Mouse (Mus musculus) gastrocnemius, adult 2 months (tissue): ENCODE data around the gene Pex10. TPM values are rescaled to one million over a fixed set of nuclear protein-coding genes. Genes with fewer than 3 reads are reported as not detected.
A peak's percentile ranks its signal among the peaks of the same experiment; 100 is the strongest.
"Not testable (repeated sequence)": the region's sequence is repeated elsewhere in the genome, so short reads cannot be mapped to it uniquely, and the experiment has no call there.

Experiments used
- DNase-seq: peaks from one replicate; pipeline ENCODE4 v3.0.0; 2022
- H3K27ac ChIP-seq: fragments of 200-600 bp; 2 replicates; pipeline ENCODE4 v1.8.1; 2022; ENCODE audit warnings: mild to moderate bottlenecking
- H3K4me3 ChIP-seq: fragments of 200-600 bp; 2 replicates; pipeline ENCODE4 v1.8.1; 2022; ENCODE audit warnings: mild to moderate bottlenecking, moderate library complexity
- CTCF ChIP-seq: fragments of 200-600 bp; IDR thresholded peaks from 2 replicates; pipeline ENCODE4 v1.8.1; 2022; ENCODE audit warnings: antibody characterized with exemption, mild to moderate bottlenecking, moderate library complexity
- intact Hi-C: fragments of 180-260 bp; cut with DNase I; formaldehyde crosslinking; loops from one replicate; pipeline ENCODE4 v1.15.1; 2025
- total RNA-seq, 2 experiments: library from RNA; stranded (reverse); gene quantifications; 2 replicates each; pipeline ENCODE4 v1.2.3; 2021

Gene Pex10
- total RNA-seq, 2 experiments from 2014 or later: 12.9 to 17.9 TPM

DNA sequence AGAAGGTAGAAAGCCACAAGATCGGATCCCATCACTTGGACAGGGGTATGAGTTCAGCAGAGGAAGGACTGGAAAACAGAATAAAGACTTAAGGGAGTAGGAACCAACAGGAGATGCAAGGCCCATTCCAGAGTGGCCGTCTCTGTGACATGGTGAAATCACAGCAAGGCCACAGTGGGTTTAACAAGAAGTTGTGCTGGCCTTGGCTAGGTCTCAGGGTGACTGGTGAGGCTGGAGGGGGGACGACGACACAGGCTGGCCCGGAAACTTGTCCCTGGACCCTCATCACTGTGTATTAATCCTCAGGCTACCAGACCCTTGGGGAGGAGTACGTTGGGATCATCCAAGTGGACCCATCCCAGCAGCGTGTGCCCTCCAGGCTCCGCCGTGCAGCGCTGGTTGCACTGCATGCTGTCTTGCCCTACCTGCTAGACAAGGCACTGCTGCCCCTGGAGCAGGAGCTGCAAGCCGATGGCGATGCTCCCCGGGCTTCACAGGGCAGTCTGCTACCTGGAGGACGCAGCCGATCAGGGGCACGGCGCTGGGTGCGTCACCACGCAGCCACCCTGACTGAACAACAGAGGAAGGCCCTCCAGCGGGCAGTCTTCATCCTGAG lies 1.6 kb downstream of the Pex10 start:
- no peak overlapping the region; the same call in 1 of the 2 replicates for H3K27ac ChIP-seq
- no peak for DNase-seq
- intact Hi-C loops: loop anchor here (5.0 to 10.0 kb wide), 2 partner anchors 106 to 234 kb away; partner anchors contain the start of genes Hes5, Pank4 and Ttc34
- H3K4me3 ChIP-seq: peak overlapping the region; percentile 89; the same call in 1 of the 2 replicates
- no peak for TF ChIP-seq CTCF

DNA sequence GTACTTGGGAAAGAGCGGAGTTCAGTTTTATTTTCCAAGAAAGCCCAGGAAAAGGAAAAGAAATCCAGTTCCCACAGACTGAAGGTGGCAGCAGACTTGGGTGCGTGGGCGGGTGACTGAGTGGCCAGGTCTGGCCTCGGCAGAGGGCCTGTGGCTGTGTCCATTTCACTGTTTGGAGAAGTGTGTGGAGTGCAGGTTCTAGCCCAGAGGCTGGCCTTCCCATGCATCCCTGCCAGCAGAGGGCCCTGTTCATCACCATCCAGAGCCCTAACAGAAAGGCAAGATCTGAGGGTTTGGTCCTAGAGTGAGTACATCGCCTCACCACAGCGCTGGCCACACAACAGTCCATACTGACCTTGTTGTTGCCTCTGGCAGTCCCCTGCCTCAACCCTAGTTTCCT lies 2.4 kb downstream of the Pex10 start:
- peak; percentile 33; the same call in 1 of the 2 replicates for TF ChIP-seq CTCF
- intact Hi-C loops: loop anchor here (5.0 to 10.0 kb wide), 2 partner anchors 107 to 234 kb away; partner anchors contain the start of genes Hes5, Pank4 and Ttc34
- Histone ChIP-seq H3K4me3 (no peak overlapping the region), H3K27ac (peak overlapping the region; percentile 28; the same call in 1 of the 2 replicates)
- DNase-seq: no peak

DNA sequence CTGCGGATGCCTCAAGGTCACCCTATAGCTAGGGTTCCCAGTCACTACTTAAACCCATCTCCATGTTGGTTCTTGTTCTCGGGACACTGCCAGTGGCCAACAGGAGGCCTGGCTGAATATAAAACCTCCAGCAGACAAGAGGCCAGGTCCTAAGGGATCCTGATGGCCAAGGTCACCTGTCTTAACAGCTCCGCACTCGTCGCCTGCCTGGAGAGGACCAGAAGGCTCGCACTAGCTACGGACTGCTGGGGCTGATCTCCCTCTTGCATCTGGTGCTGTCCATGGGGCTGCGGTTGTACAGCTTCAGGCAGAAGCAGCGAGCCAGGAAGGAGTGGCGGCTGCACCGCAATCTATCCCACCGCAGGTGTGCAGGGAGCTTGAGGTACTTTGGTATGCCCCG lies 3.4 kb downstream of the Pex10 start:
- no peak for TF ChIP-seq CTCF
- intact Hi-C loops: no loop called here
- Histone ChIP-seq H3K27ac (peak overlapping the region; percentile 81), H3K4me3 (no peak overlapping the region)
- DNase-seq: no peak

DNA sequence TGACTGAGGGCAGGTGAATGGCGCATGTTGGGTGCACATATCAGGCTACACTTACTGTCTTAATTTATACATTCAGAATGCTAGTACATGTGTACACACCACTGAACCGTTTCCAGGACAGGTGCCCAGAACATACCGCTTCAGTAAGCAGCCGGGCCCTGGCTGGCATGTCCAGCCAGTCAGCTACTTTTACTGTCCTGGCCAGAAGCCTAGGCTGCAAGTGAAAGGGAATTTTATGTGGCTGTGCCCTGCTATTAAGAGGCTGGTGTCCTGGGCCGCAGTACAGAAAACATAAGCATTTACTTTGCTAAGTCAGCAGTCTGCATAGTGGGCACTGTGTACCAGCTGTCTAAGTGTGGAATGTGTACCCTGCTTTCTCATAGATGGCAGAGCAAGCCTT lies 4.1 kb downstream of the Pex10 start:
- DNase-seq: peak; percentile 81
- no peak for TF ChIP-seq CTCF
- intact Hi-C loops: no loop called here
- H3K27ac ChIP-seq: peak overlapping the region; percentile 81
- no peak overlapping the region for H3K4me3 ChIP-seq

DNA sequence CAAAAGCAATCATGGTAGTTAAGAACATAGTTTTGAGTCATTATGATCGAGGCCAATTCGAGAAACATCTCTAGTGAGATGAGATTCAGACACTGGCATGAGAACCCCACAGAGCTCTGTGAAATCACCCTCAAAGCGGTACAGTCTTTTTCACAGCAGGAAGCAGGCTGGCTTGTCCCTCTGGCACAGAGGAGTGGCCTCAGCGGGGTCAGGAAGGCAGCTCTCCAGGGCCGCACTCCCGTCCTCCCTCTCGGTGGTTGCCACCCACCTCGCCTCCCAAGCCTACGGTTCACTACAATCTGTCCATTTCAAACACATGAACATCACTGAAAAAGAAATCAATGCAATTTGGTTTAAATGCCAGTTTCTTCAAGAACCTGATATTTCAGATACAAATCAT lies 7.6 kb downstream of the Pex10 start:
- intact Hi-C loops: no loop called here
- TF ChIP-seq CTCF: no peak
- H3K4me3 ChIP-seq: no peak overlapping the region
- DNase-seq: no peak
- no peak overlapping the region for H3K27ac ChIP-seq

DNA sequence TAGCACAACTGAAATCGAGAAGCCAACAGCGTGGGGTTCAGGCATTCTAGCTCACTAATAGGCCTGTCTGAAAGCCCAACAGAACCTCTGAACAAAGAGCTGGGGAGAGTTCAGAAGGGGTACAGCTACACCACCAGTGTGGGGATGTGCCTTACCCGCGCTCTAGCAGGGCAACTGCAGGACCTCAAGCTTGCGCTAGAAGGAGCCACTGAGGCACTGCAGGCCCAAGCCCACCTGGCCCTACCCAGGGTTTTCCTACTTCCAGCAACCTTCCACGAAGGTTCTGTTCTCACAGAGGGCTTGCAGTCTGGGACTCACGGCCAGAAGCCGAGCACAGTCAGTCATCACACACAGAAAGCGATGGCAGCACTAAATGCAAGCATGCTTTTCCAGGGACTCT lies 8.3 kb downstream of the Pex10 start:
- intact Hi-C loops: no loop called here
- Histone ChIP-seq H3K27ac (no peak overlapping the region), H3K4me3 (no peak overlapping the region)
- no peak for TF ChIP-seq CTCF
- no peak for DNase-seq

DNA sequence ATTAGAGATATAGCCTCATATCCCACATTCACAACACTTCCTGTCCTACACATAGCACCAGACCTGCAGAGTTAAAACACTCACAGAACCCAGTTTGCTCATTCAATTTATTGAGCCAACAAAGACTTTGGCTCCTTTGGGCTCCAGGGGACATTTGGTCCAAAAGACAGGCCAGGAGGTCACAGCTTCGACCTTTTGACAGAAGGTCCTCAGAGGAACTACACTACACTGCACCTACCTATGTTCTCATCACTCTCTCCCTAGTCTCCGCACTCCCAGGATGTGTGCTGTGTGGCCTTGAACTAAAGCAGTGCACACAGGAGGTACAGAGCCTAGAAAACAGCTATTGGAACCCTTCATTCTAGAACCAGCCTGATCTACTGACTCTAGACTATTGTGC lies 9.0 kb downstream of the Pex10 start:
- DNase-seq: no peak
- TF ChIP-seq CTCF: no peak
- H3K4me3 ChIP-seq: no peak overlapping the region
- intact Hi-C loops: no loop called here
- H3K27ac ChIP-seq: no peak overlapping the region

DNA sequence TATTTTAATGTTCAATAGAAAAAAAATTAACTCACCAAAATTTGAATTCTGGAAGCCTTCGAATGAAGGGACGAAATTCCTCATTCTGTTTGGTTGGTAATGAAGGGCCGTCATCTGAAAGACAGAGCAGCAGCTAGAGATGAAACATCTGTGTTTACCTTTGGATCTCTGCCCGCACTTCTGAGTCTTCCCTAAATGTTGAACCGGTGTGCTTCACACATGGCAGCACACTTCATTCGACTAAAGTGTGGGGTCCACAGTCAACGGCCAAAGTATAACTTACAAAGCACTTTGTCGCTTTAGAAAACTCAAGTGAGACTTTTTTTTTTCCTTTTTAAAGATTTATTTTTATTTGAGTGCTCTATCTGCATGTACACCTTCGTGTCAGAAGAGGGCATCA lies 9.9 kb downstream of the Pex10 start:
- no peak overlapping the region for H3K27ac ChIP-seq
- TF ChIP-seq CTCF: no peak
- H3K4me3 ChIP-seq: no peak overlapping the region
- intact Hi-C loops: no loop called here
- no peak for DNase-seq

DNA sequence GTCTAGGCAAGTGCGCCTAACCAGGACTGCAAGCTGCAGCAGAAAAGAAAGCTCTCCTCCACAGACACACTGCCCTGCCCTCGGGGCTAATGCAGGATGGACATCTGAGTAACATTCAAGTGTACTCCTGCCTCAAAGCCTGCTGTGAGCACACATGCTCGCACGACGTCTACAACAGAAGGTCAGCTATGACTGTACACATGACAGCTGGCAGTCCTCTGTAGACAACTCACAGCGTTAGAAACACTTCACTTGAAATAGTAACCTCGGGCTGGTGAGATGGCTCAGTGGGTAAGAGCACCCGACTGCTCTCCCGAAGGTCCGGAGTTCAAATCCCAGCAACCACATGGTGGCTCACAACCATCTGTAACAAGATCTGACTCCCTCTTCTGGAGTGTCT lies 12.0 kb downstream of the Pex10 start:
- H3K27ac ChIP-seq, DNase-seq, intact Hi-C loops, H3K4me3 ChIP-seq: not testable (repeated sequence)

DNA sequence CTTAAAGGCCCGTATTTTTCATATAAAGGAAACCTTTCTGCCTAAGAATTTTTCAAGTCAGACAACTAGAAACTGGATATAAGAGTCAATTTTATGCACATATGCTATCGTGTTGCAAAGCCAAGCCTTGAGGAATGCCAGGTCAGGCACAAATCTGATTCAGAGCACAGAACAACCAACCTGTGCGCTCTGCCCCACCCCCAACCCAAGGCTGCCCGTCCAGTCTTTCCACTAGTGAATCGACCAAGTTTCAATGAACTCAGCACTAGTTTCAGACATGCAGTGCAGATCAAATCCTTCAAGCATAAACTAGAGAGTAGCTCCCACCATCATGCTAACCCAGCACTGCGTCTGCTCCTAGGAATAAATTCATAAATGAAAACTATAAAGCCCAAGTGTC lies 12.8 kb downstream of the Pex10 start:
- intact Hi-C loops: no loop called here
- no peak for TF ChIP-seq CTCF
- no peak overlapping the region for H3K27ac ChIP-seq
- DNase-seq: no peak
- no peak overlapping the region for H3K4me3 ChIP-seq

DNA sequence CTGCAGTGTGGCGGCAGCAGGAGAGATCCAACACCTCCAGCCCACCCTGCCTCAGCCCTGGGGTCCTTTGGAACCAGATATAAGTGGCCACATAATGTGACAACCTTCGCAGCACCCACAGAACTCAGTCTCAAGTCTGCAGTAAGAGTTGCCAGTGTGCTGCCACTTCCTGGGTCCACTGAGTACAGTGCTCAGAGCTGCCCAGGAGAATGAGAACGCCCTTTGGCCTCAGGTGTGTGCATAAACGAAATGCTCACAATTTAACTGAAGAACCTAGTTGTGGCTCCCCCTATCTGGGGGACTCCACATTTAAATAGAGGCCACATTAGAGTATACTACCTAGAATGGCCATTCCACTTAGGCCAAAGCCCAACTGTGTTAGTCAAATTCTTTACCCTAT lies 16.7 kb downstream of the Pex10 start:
- H3K27ac ChIP-seq: no peak overlapping the region
- no peak for TF ChIP-seq CTCF
- no peak overlapping the region for H3K4me3 ChIP-seq
- no peak for DNase-seq
- intact Hi-C loops: no loop called here

DNA sequence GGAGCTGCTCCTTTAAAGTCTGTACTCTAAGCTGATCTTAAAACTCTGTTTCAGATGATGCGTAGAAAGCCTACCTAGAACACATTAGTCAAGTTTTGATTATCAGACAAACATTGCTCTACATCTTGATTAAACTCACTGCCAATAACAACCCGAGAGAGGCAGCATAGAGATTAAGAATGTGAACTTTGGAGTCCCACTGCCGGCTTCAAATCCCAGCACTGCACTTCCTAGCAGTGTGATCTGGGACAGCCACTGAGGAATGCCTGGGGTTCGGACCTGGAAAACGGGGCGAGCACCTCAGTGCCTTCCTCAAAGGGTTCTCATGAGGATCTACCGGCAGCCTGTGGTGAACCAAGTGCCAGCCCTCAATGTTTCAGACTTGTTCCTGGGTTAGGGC lies 17.5 kb downstream of the Pex10 start:
- intact Hi-C loops: no loop called here

DNA sequence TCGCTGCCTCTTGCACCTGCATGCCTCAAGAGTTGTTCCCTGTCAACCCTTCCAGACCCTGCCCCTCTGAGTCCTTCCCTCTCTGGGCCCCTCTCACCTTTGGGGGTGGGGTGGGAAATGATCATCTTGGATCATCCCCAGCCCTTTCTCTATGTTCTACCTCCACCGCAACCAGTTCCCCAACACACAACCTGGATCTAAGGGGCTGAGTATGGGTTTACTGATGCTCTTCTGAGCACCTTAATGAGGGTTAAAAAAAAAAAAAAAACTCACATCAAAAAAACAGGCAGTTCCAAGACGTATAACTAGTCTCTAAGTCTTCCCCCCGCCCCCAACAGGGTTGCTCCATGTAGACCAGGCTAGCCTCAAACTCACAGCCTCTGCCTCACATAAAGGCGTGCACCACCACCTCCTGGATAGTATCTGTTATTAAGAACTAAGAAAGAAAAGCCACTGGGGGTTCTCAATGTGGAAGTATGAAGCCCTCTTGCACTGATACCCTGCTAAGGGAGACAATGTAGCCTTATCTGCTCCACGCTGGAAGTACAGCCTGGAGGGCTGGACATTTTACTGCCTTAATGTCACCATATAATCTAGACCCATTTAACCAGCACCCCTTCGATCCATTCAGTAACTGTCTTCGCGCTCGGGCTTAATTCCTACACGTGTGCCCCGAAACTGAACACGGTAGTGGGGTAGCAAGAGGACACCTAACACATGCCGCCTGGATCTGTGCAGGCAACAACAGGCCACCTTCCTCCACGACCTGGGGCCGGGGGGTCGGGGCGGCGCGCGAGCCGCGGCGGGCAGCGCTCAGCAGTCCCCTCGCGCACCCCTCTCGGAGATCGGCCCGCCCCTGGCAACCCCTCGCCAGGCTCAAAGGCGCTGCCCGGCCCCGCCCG lies 18.6 kb downstream of the Pex10 start:
- intact Hi-C loops: no loop called here
- no peak for DNase-seq
- no peak for TF ChIP-seq CTCF
- H3K4me3 ChIP-seq: peak overlapping the region; percentile 93
- H3K27ac ChIP-seq: peak overlapping the region; percentile 95

More for the DNA sequence above, 17.5 kb downstream of the Pex10 start:
- DNase-seq: no peak
- H3K27ac ChIP-seq: no peak overlapping the region
- TF ChIP-seq CTCF: no peak
- peak overlapping the region; percentile 93; the same call in 1 of the 2 replicates for H3K4me3 ChIP-seq
